Mouse (Mus musculus) embryonic facial prominence, embryonic 14.5 days (tissue): ENCODE data around the gene Aen. TPM values are rescaled to one million over a fixed set of nuclear protein-coding genes. Genes with fewer than 3 reads are reported as not detected.

Source experiments
- ATAC-seq: fragments of 200-750 bp; cut with Nextera tagmentation; 2 replicates; pipeline ENCODE4 v1.8.0; 2017; ENCODE audit warnings: low read depth, moderate number of reproducible peaks, moderate TSS enrichment
- DNase-seq: peaks from one replicate; pipeline ENCODE4 v3.0.0-alpha.2; 2015; ENCODE audit warnings: low spot score
- H3K27ac ChIP-seq: fragments of 300-500 bp; sonication (generic); replicated peaks from 2 replicates; pipeline ENCODE4 v1.5.1; 2014; ENCODE audit warnings: low read depth, mild to moderate bottlenecking, low read length, moderate library complexity
- H3K27me3 ChIP-seq: fragments of 300-500 bp; sonication (generic); replicated peaks from 2 replicates; pipeline ENCODE4 v1.6.1; 2014; ENCODE audit warnings: low read length; ENCODE audit not compliant: control insufficient read depth, insufficient read depth
- H3K36me3 ChIP-seq: fragments of 300-500 bp; sonication (generic); 2 replicates; pipeline ENCODE4 v1.6.1; 2014; ENCODE audit warnings: low read length, mixed read lengths; ENCODE audit not compliant: control insufficient read depth, insufficient read depth
- H3K4me1 ChIP-seq: fragments of 300-500 bp; sonication (generic); 2 replicates; pipeline ENCODE4 v1.6.1; 2014; ENCODE audit warnings: antibody characterized with exemption, low read length; ENCODE audit not compliant: control insufficient read depth, insufficient read depth
- H3K4me2 ChIP-seq: fragments of 300-500 bp; sonication (generic); 2 replicates; pipeline ENCODE4 v1.6.1; 2014; ENCODE audit warnings: low read depth, mild to moderate bottlenecking, low read length, moderate library complexity, mixed read lengths
- H3K4me3 ChIP-seq: fragments of 300-500 bp; sonication (generic); 2 replicates; pipeline ENCODE4 v1.5.1; 2014; ENCODE audit warnings: low read depth, mild to moderate bottlenecking, low read length
- H3K9ac ChIP-seq: fragments of 300-500 bp; sonication (generic); 2 replicates; pipeline ENCODE4 v1.6.1; 2014; ENCODE audit warnings: low read depth, mild to moderate bottlenecking, low read length, moderate library complexity, mixed read lengths
- H3K9me3 ChIP-seq: fragments of 300-500 bp; sonication (generic); 2 replicates; pipeline ENCODE4 v1.6.1; 2016; ENCODE audit warnings: low read length; ENCODE audit not compliant: control insufficient read depth
- WGBS: fragments of 180-500 bp; shearing (Covaris S2); extraction: QIAGEN DNeasy Blood & Tissue Kit; methylation state at CpG from one replicate; pipeline ENCODE4 v1.1.7; 2014; 5-methylcytosine and 5-hydroxymethylcytosine counted together
- polyA plus RNA-seq: library from polyadenylated mRNA; unstranded; fragments of >200 nt; fragmentation: Nextera tagmentation; extraction: Ambion mirVana; gene quantifications from 2 replicates; pipeline ENCODE4 v1.2.1, GENCODE M21; 2014

Aen gene
- polyA plus RNA-seq, 1 experiment from 2014 or later: 31.8 TPM

DNA sequence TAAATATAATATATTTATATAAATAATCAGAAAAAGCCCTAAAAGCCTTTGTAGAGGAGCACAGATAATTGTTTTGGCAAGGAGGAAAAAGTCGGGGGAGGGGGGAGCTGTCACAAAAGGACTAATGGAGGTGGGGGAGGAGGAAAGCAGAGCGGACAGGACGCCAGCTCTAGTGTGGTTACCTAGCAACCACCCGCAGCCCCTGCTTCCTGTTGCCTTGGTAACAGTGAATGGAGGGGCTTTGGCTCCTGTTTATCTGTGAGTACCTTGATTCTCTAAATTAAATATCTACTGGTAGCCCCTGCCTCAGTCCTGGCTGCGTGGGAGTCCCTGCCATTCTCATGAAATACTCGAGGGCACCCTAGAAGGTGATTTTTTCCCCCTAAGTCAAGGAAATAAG lies 11.5 kb upstream of the Aen start:
- Histone ChIP-seq H3K27ac (no peak overlapping the region), H3K4me3 (no peak overlapping the region), H3K36me3 (no peaks in the 10 kb centered on the region), H3K4me1 (peaks cover 11% of the 10 kb centered on the region; the same call in 1 of the 2 replicates), H3K4me2 (no peak overlapping the region), H3K9ac (no peak overlapping the region), H3K9me3 (no peaks in the 10 kb centered on the region), H3K27me3 (peaks cover 57% of the 10 kb centered on the region)
- DNase-seq (peak; percentile 58), ATAC-seq (no peak)
- 14% methylated on average over 6 of the region's 6 CpGs for WGBS

DNA sequence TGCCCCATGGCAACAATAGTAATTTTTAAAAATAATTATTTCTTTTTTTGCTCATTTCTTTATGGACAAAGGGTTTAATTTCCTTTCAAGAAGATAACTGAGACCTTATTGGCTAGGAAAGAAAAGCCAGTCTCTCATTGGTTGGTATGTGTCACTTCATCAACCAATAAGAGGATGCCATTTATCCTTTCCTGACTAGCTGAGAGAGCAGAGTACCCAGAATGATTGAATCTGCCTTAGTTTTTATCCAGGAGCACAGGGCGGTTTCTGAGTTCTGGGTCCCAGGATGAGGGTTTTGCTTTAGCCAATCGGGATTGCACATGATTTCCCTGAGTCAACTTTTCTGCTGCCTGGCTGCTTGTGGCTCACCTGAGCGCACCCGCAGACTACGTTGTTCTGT lies 10.2 kb upstream of the Aen start:
- Histone ChIP-seq H3K27me3 (peaks cover 59% of the 10 kb centered on the region), H3K4me2 (no peak overlapping the region), H3K4me1 (peaks cover 11% of the 10 kb centered on the region; the same call in 1 of the 2 replicates), H3K9ac (no peak overlapping the region), H3K27ac (no peak overlapping the region), H3K4me3 (no peak overlapping the region), H3K36me3 (no peaks in the 10 kb centered on the region), H3K9me3 (no peaks in the 10 kb centered on the region)
- DNase-seq (no peak), ATAC-seq (no peak)
- WGBS: 77% methylated on average over 5 of the region's 5 CpGs

- no peak for ATAC-seq
- Histone ChIP-seq H3K4me1 (peaks cover 11% of the 10 kb centered on the region; the same call in 1 of the 2 replicates), H3K36me3 (no peaks in the 10 kb centered on the region), H3K4me3 (no peak overlapping the region), H3K27me3 (peaks cover 50% of the 10 kb centered on the region), H3K27ac (no peak overlapping the region), H3K4me2 (no peak overlapping the region), H3K9ac (no peak overlapping the region), H3K9me3 (no peaks in the 10 kb centered on the region)
- WGBS: 71% methylated on average over 4 of the region's 4 CpGs
- DNase-seq: no peak
These were observed 9.2 kb upstream of the Aen start for GRCm38 (mm10) chr7:78886496-78886895.

DNA sequence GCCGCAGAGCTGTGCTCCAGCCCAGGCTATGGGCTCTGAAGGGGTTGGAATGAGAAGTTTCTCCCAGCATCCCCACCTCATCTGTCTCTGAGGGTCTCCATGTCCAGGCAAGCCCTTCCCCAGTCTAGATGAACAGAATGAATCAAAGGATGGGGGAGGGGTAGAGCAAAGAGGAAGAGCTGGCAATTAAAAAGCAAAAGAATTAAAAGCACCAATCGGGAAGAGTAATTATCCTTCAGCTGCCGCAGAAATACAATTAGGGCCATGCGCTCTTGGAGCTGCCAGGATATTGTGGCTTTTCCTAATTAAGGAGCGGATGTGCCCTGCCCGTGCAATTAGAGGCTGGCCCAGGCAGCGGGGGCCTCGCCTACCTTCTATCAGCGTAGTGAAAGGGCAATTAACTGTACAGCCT lies 8.2 kb upstream of the Aen start:
- ATAC-seq (peak; percentile 60), DNase-seq (peak; percentile 70)
- 45% methylated on average over 9 of the region's 9 CpGs for WGBS
- no peaks in the 10 kb centered on the region for H3K36me3 ChIP-seq
- no peak overlapping the region for H3K4me3 ChIP-seq
- peaks cover 9% of the 10 kb centered on the region; the same call in 1 of the 2 replicates for H3K4me1 ChIP-seq
- H3K27ac ChIP-seq: no peak overlapping the region
- H3K9me3 ChIP-seq: no peaks in the 10 kb centered on the region
- no peak overlapping the region for H3K9ac ChIP-seq
- H3K27me3 ChIP-seq: peaks cover 43% of the 10 kb centered on the region
- no peak overlapping the region for H3K4me2 ChIP-seq

GRCm38 (mm10) chr7:78890641-78891040 lies 5.0 kb upstream of the Aen start:
- H3K36me3 ChIP-seq: no peaks in the 10 kb centered on the region
- no peaks in the 10 kb centered on the region for H3K9me3 ChIP-seq
- no peak overlapping the region for H3K4me2 ChIP-seq
- H3K9ac ChIP-seq: no peak overlapping the region
- WGBS: 3% methylated on average over 16 of the region's 16 CpGs
- H3K27ac ChIP-seq: no peak overlapping the region
- H3K4me3 ChIP-seq: no peak overlapping the region
- DNase-seq: peak; percentile 73
- 0 out of 2 replicates have a peak, but pooled peaks cover 4% of the 10 kb centered on the region for H3K4me1 ChIP-seq
- ATAC-seq: peak; percentile 10; the same call in 1 of the 2 replicates
- peaks cover 16% of the 10 kb centered on the region; the same call in 1 of the 2 replicates for H3K27me3 ChIP-seq

DNA sequence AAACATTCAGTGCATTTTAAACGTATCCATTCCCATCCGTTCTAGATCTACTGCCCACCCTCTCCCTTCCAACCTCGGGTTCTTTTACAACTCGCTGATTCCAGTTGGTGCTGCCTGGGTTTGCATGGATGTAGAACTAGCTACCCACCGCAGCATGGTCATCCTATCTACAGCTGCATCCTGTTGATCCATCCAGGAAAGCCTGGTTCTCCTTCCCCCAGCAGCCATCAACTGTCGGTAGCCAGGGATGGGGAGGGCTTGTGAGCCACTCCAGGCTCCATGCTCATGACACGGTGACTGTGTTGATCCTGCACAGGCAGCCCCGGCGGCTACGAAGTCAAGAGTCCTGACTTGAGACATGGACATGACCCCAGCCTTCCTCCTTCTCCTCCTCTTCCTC lies 1.7 kb upstream of the Aen start:
- Histone ChIP-seq H3K4me1 (peaks cover 7% of the 10 kb centered on the region; the same call in 1 of the 2 replicates), H3K27me3 (0 out of 2 replicates have a peak, but pooled peaks cover 6% of the 10 kb centered on the region), H3K27ac (no peak overlapping the region), H3K36me3 (no peaks in the 10 kb centered on the region), H3K9ac (no peak overlapping the region), H3K4me2 (no peak overlapping the region), H3K9me3 (no peaks in the 10 kb centered on the region), H3K4me3 (no peak overlapping the region)
- no peak for ATAC-seq
- 83% methylated on average over 10 of the region's 10 CpGs for WGBS
- DNase-seq: no peak

- peaks cover 7% of the 10 kb centered on the region; the same call in 1 of the 2 replicates for H3K4me1 ChIP-seq
- no peaks in the 10 kb centered on the region for H3K9me3 ChIP-seq
- H3K36me3 ChIP-seq: no peaks in the 10 kb centered on the region
- H3K27ac ChIP-seq: no peak overlapping the region
- peak overlapping the region; percentile 75 for H3K4me2 ChIP-seq
- 51% methylated on average over 13 of the region's 13 CpGs for WGBS
- peak overlapping the region; percentile 50; the same call in 1 of the 2 replicates for H3K9ac ChIP-seq
- H3K4me3 ChIP-seq: peak overlapping the region; percentile 74
- no peaks in the 10 kb centered on the region for H3K27me3 ChIP-seq
- no peak for ATAC-seq
- no peak for DNase-seq
These were observed 517 bp upstream of the Aen start for GRCm38 (mm10) chr7:78895021-78895652.

- ATAC-seq: no peak
- peaks cover 7% of the 10 kb centered on the region; the same call in 1 of the 2 replicates for H3K4me1 ChIP-seq
- H3K27ac ChIP-seq: no peak overlapping the region
- H3K9me3 ChIP-seq: no peaks in the 10 kb centered on the region
- 93% methylated on average over 3 of the region's 3 CpGs for WGBS
- H3K4me3 ChIP-seq: no peak overlapping the region
- no peaks in the 10 kb centered on the region for H3K27me3 ChIP-seq
- H3K36me3 ChIP-seq: peaks cover 5% of the 10 kb centered on the region; the same call in 1 of the 2 replicates
- no peak overlapping the region for H3K4me2 ChIP-seq
- no peak overlapping the region for H3K9ac ChIP-seq
- DNase-seq: no peak
These were observed 1.9 kb downstream of the Aen start for GRCm38 (mm10) chr7:78897567-78897966.
